Mouse (Mus musculus): Measurements from ENCODE around the gene Cat.

DNA sequence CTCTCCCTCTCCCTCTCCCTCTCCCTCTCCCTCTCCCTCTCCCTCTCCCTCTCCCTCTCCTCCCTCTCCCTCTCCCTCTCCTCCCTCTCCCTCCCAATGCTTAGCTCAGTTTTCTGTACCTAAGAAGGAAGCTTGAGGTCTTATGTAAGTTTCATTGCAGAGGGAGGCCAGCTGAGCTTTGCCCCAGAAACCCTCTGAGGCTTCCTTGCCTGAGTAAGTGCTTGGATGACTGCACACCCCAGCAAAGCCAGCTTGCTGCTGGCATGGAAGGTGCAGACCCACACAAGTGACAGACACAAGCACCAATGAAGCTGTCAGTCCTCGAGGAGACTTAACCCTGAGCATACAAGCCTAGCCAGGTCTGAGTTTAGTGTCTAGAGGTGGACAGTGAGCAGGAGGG is 54.2 kb downstream of the Cat start:
- TF ChIP-seq EP300 (IDR thresholded peaks at IDR 0.05; ENCODE audit: low read depth) (no peak), CTCF (IDR thresholded peaks at IDR 0.05; ENCODE audit: low read depth) (no peak)
